Mouse (Mus musculus): ENCODE results near the gene Trrap. TPM values are rescaled to one million over a fixed set of nuclear protein-coding genes. Genes with fewer than 3 reads are reported as not detected.
"Not testable (repeated sequence)": the region's sequence is repeated elsewhere in the genome, so short reads cannot be mapped to it uniquely, and the experiment has no call there.

The Trrap gene
- 80.9 and 82.1 TPM in 2 replicates for polyA plus RNA-seq (2015; fragmentation: Nextera tagmentation; extraction: Ambion mirVana)

- peak within 1 kb of the TSS; percentile 83 for H3K4me2 ChIP-seq
- H3K9ac ChIP-seq, result peak within 1 kb of the TSS; percentile 94
- not testable (repeated sequence) for H3K27me3 ChIP-seq; H3K9me3 ChIP-seq (replicated peaks)
- H3K27ac ChIP-seq, result peak within 1 kb of the TSS; percentile 95
- peaks cover 17% of the 10 kb centered on the region for H3K4me1 ChIP-seq
- 80% methylated on average over 13 of the region's 15 CpGs for WGBS
- H3K4me3 ChIP-seq, result peak within 1 kb of the TSS; percentile 81
- H3K36me3 ChIP-seq (ENCODE audit: poor library complexity, severe bottlenecking), result peaks cover 18% of the 10 kb centered on the region
- ATAC-seq, result peak; percentile 8; the same call in 1 of the 2 replicates
These were observed at the start of gene Trrap for GRCm38 (mm10) chr5:144767106-144767798. Trrap (plus strand) TSS chr5:144767732.

- no peak for ATAC-seq
- H3K4me2 ChIP-seq, result no peak overlapping the region
- no peak overlapping the region for H3K9ac ChIP-seq
- no peaks in the 10 kb centered on the region for H3K27me3 ChIP-seq
- no peak overlapping the region for H3K4me3 ChIP-seq
- H3K9me3 ChIP-seq (replicated peaks), result no peaks in the 10 kb centered on the region
- no peaks in the 10 kb centered on the region for H3K36me3 ChIP-seq (ENCODE audit: poor library complexity, severe bottlenecking)
- H3K27ac ChIP-seq, result no peak overlapping the region
- WGBS, result 57% methylated on average over 6 of the region's 6 CpGs
- H3K4me1 ChIP-seq, result peaks cover 2% of the 10 kb centered on the region; the same call in 1 of the 2 replicates
These were observed 47.8 kb upstream of the Trrap start for GRCm38 (mm10) chr5:144719781-144720180.

- WGBS, result 77% methylated on average over 4 of the region's 4 CpGs
These were observed 47.3 kb upstream of the Trrap start for GRCm38 (mm10) chr5:144720281-144720680.

GRCm38 (mm10) chr5:144724926-144725325, 42.6 kb upstream of the Trrap start:
- ATAC-seq, result peak; percentile 59; the same call in 1 of the 2 replicates
- H3K4me1 ChIP-seq, result peaks cover 14% of the 10 kb centered on the region
- 2% methylated on average over 2 of the region's 2 CpGs for WGBS
- no peak overlapping the region for H3K4me2 ChIP-seq
- no peaks in the 10 kb centered on the region for H3K9me3 ChIP-seq (replicated peaks)
- no peak overlapping the region for H3K4me3 ChIP-seq
- H3K27ac ChIP-seq, result 0 out of 2 replicates have a peak overlapping the region, but pooled peaks have one; percentile 2
- no peaks in the 10 kb centered on the region for H3K36me3 ChIP-seq (ENCODE audit: poor library complexity, severe bottlenecking)
- H3K9ac ChIP-seq, result no peak overlapping the region
- peaks cover 19% of the 10 kb centered on the region for H3K27me3 ChIP-seq

More at GRCm38 (mm10) chr5:144720281-144720680, 47.3 kb upstream of the Trrap start:
- Histone ChIP-seq H3K9ac (no peak overlapping the region), H3K4me1 (peaks cover 7% of the 10 kb centered on the region), H3K27me3 (no peaks in the 10 kb centered on the region), H3K27ac (no peak overlapping the region), H3K36me3 (ENCODE audit: poor library complexity, severe bottlenecking) (no peaks in the 10 kb centered on the region), H3K4me2 (no peak overlapping the region), H3K4me3 (no peak overlapping the region), H3K9me3 (replicated peaks) (no peaks in the 10 kb centered on the region)
- no peak for ATAC-seq

- Histone ChIP-seq H3K27me3 (peaks cover 19% of the 10 kb centered on the region), H3K9me3 (replicated peaks) (no peaks in the 10 kb centered on the region), H3K9ac (no peak overlapping the region), H3K27ac (0 out of 2 replicates have a peak overlapping the region, but pooled peaks have one; percentile 2), H3K36me3 (ENCODE audit: poor library complexity, severe bottlenecking) (no peaks in the 10 kb centered on the region), H3K4me2 (no peak overlapping the region), H3K4me1 (peaks cover 14% of the 10 kb centered on the region), H3K4me3 (no peak overlapping the region)
- WGBS, result 83% methylated on average over 3 of the region's 3 CpGs
- ATAC-seq, result no peak
These were observed 42.0 kb upstream of the Trrap start for GRCm38 (mm10) chr5:144725554-144725953.

- Histone ChIP-seq H3K9ac (no peak overlapping the region), H3K4me2 (no peak overlapping the region), H3K4me3 (no peak overlapping the region), H3K36me3 (ENCODE audit: poor library complexity, severe bottlenecking) (no peaks in the 10 kb centered on the region), H3K9me3 (replicated peaks) (no peaks in the 10 kb centered on the region), H3K27me3 (peaks cover 19% of the 10 kb centered on the region), H3K4me1 (peaks cover 14% of the 10 kb centered on the region), H3K27ac (no peak overlapping the region)
- peak; percentile 62 for ATAC-seq
- WGBS, result 3% methylated on average over 9 of the region's 9 CpGs
These were observed 40.4 kb upstream of the Trrap start for GRCm38 (mm10) chr5:144727119-144727518.

GRCm38 (mm10) chr5:144728237-144728636, 39.3 kb upstream of the Trrap start:
- Histone ChIP-seq H3K4me3 (no peak overlapping the region), H3K4me1 (peaks cover 14% of the 10 kb centered on the region), H3K27ac (no peak overlapping the region), H3K36me3 (ENCODE audit: poor library complexity, severe bottlenecking) (no peaks in the 10 kb centered on the region), H3K27me3 (peaks cover 19% of the 10 kb centered on the region), H3K4me2 (no peak overlapping the region), H3K9me3 (replicated peaks) (no peaks in the 10 kb centered on the region), H3K9ac (no peak overlapping the region)
- ATAC-seq, result no peak
- WGBS, result 6% methylated on average over 5 of the region's 5 CpGs

GRCm38 (mm10) chr5:144729216-144729615, 38.3 kb upstream of the Trrap start:
- no peaks in the 10 kb centered on the region for H3K36me3 ChIP-seq (ENCODE audit: poor library complexity, severe bottlenecking)
- H3K9ac ChIP-seq, result no peak overlapping the region
- H3K4me2 ChIP-seq, result no peak overlapping the region
- H3K27ac ChIP-seq, result no peak overlapping the region
- H3K4me1 ChIP-seq, result peaks cover 14% of the 10 kb centered on the region
- ATAC-seq, result no peak
- H3K9me3 ChIP-seq (replicated peaks), result no peaks in the 10 kb centered on the region
- no peak overlapping the region for H3K4me3 ChIP-seq
- peaks cover 19% of the 10 kb centered on the region for H3K27me3 ChIP-seq
- 56% methylated on average over 8 of the region's 8 CpGs for WGBS

- ATAC-seq, result 0 out of 2 replicates have a peak, but pooled peaks have one; percentile 28
- no peak overlapping the region for H3K9ac ChIP-seq
- no peak overlapping the region for H3K4me2 ChIP-seq
- WGBS, result 29% methylated on average over 4 of the region's 4 CpGs
- H3K27me3 ChIP-seq, result peaks cover 5% of the 10 kb centered on the region
- no peaks in the 10 kb centered on the region for H3K9me3 ChIP-seq (replicated peaks)
- H3K27ac ChIP-seq, result no peak overlapping the region
- no peaks in the 10 kb centered on the region for H3K4me1 ChIP-seq
- H3K4me3 ChIP-seq, result no peak overlapping the region
- H3K36me3 ChIP-seq (ENCODE audit: poor library complexity, severe bottlenecking), result no peaks in the 10 kb centered on the region; the same call in 1 of the 2 replicates
These were observed 33.6 kb upstream of the Trrap start for GRCm38 (mm10) chr5:144733953-144734352.

GRCm38 (mm10) chr5:144734949-144735348, 32.6 kb upstream of the Trrap start:
- WGBS, result 27% methylated on average over 8 of the region's 8 CpGs
- H3K9ac ChIP-seq, result no peak overlapping the region
- H3K9me3 ChIP-seq (replicated peaks), result no peaks in the 10 kb centered on the region
- no peaks in the 10 kb centered on the region for H3K4me1 ChIP-seq
- no peaks in the 10 kb centered on the region; the same call in 1 of the 2 replicates for H3K36me3 ChIP-seq (ENCODE audit: poor library complexity, severe bottlenecking)
- no peak overlapping the region for H3K4me3 ChIP-seq
- H3K27me3 ChIP-seq, result no peaks in the 10 kb centered on the region
- no peak overlapping the region for H3K27ac ChIP-seq
- peak; percentile 79 for ATAC-seq
- H3K4me2 ChIP-seq, result no peak overlapping the region

GRCm38 (mm10) chr5:144737101-144737500, 30.4 kb upstream of the Trrap start:
- no peaks in the 10 kb centered on the region for H3K4me1 ChIP-seq
- no peaks in the 10 kb centered on the region for H3K27me3 ChIP-seq
- H3K9ac ChIP-seq, result no peak overlapping the region
- 91% methylated on average over 14 of the region's 14 CpGs for WGBS
- H3K27ac ChIP-seq, result no peak overlapping the region
- no peak overlapping the region for H3K4me3 ChIP-seq
- H3K36me3 ChIP-seq (ENCODE audit: poor library complexity, severe bottlenecking), result peaks cover 9% of the 10 kb centered on the region; the same call in 1 of the 2 replicates
- no peak for ATAC-seq
- no peak overlapping the region for H3K4me2 ChIP-seq
- no peaks in the 10 kb centered on the region for H3K9me3 ChIP-seq (replicated peaks)

GRCm38 (mm10) chr5:144752432-144752831, 15.1 kb upstream of the Trrap start:
- H3K9ac ChIP-seq, result no peak overlapping the region
- H3K27ac ChIP-seq, result no peak overlapping the region
- H3K9me3 ChIP-seq (replicated peaks), result no peaks in the 10 kb centered on the region
- peaks cover 2% of the 10 kb centered on the region; the same call in 1 of the 2 replicates for H3K4me1 ChIP-seq
- H3K4me2 ChIP-seq, result no peak overlapping the region
- 19% methylated on average over 5 of the region's 5 CpGs for WGBS
- peaks cover 19% of the 10 kb centered on the region; the same call in 1 of the 2 replicates for H3K36me3 ChIP-seq (ENCODE audit: poor library complexity, severe bottlenecking)
- ATAC-seq, result no peak
- no peaks in the 10 kb centered on the region for H3K27me3 ChIP-seq
- H3K4me3 ChIP-seq, result no peak overlapping the region
